Comparison of ENCODE assay signal across 8 mouse cellular contexts in the genomic region with DNA sequence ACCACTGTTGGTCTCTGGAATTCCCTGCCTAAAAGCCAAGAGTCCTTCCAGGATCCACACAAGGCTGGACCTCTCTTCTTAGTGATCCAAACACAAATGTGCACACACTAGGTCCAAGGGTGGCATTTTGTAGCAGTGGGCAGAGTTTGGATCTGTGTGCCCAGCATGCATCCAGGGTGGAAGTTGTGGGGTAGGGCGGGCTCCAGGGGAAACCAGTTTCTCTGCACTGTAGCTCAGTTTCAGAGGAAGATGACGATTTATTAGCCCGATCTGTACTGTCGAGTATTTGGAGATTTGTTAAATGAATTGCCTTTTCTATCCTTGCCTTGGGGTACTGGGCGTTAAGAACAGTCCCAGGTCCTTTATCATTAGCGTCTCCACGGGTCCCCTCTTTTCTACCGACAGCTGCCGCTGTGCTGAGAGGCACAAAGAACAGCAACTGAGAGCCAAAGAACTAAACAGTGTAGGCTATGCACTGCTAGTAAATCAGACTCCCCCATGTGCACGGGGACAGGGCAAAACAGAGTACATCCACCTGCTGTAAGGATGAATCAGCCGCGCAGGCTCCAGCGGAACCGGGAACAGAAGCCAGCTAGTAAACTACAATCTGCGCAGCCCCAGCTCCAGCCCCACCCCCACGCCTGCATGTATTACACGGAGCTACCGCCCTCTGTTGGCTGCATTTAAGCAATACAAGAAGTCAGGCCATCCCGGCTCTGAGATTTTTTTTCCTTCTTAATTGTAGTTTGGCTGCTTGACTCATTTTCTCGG. TPM values are rescaled to one million over a fixed set of nuclear protein-coding genes. Genes with fewer than 3 reads are reported as not detected.
A peak's percentile ranks its signal among the peaks of the same experiment; 100 is the strongest.
DNase-seq lines count a peak whose midpoint lies in the region; ATAC-seq lines count a peak whose summit lies in the region.

No protein-coding gene starts in this region.

- intact Hi-C loops in gastrocnemius, postnatal 36 days (cut with DNase I), result loop anchor here (2.0 kb wide), 1 partner anchor 64 kb away; a partner anchor contains a TSS
- intact Hi-C loops in left cerebral cortex, postnatal 25 days (cut with DNase I), result loop anchor here (1.0 kb wide), 2 partner anchors 65 to 87 kb away; no protein-coding TSS in a partner anchor

- H3K4me1 ChIP-seq in intestine, embryonic 16.5 days (ENCODE audit: control insufficient read depth, insufficient read depth, low read length), result peaks cover 3% of the 10 kb centered on the region; the same call in 1 of the 2 replicates
- H3K4me1 ChIP-seq in midbrain, embryonic 10.5 days, result peaks cover 26% of the 10 kb centered on the region

- H3K9ac ChIP-seq in intestine, embryonic 16.5 days (ENCODE audit: low read depth, low read length), result no peak overlapping the region

- H3K4me3 ChIP-seq in intestine, embryonic 16.5 days (ENCODE audit: low read length), result peak overlapping the region; percentile 34
- H3K4me3 ChIP-seq in midbrain, embryonic 10.5 days, result peak overlapping the region; percentile 48

- H3K4me2 ChIP-seq in intestine, embryonic 16.5 days (ENCODE audit: low read depth, low read length), result peak overlapping the region; percentile 51

- H3K9me3 ChIP-seq in intestine, embryonic 16.5 days (ENCODE audit: control insufficient read depth, low read length), result no peaks in the 10 kb centered on the region
- no peaks in the 10 kb centered on the region for H3K9me3 ChIP-seq in midbrain, embryonic 10.5 days (replicated peaks)

- DNase-seq in adrenal gland, adult 2 months, result peak; percentile 90
- DNase-seq in embryo, embryonic 11.5 days (ENCODE audit: low read depth, low spot score), result peak; percentile 78
- peak; percentile 72 to 80 for DNase-seq in gastrocnemius, postnatal 36 days
- peak; percentile 92 to 96 for DNase-seq in left cerebral cortex, postnatal 25 days (ENCODE audit: low spot score in 2 of 2)
- peak; percentile 79 for DNase-seq in midbrain, embryonic 10.5 days (ENCODE audit: low spot score)
- peak; percentile 89 to 91 for DNase-seq in right cerebral cortex, postnatal 36 days (ENCODE audit: low spot score in 2 of 2)

- H3K27me3 ChIP-seq in intestine, embryonic 16.5 days (replicated peaks; ENCODE audit: control insufficient read depth, insufficient read depth, low read length), result no peaks in the 10 kb centered on the region; the same call in 1 of the 2 replicates
- peaks cover 12% of the 10 kb centered on the region for H3K27me3 ChIP-seq in midbrain, embryonic 10.5 days (ENCODE audit: low read depth, poor library complexity, severe bottlenecking)

- H3K27ac ChIP-seq in intestine, embryonic 16.5 days (ENCODE audit: low read length), result no peak overlapping the region
- peak overlapping the region; percentile 79 for H3K27ac ChIP-seq in midbrain, embryonic 10.5 days (replicated peaks)

- H3K36me3 ChIP-seq in intestine, embryonic 16.5 days (ENCODE audit: control insufficient read depth, insufficient read depth, low read length), result no peaks in the 10 kb centered on the region
- H3K36me3 ChIP-seq in midbrain, embryonic 10.5 days, result peaks cover 54% of the 10 kb centered on the region

- ATAC-seq in intestine, embryonic 16.5 days, result peak; percentile 85
- ATAC-seq in inflammation-experienced regulatory T-cells, adult 6 months, result no peak

- WGBS in intestine, embryonic 16.5 days, result 8% methylated on average over 20 of the region's 20 CpGs
- WGBS in midbrain, embryonic 10.5 days, result 9% methylated on average over 20 of the region's 20 CpGs

RNA-seq across cellular contexts. Expression of a gene that starts 39.7 kb away (rescaled TPM):
- 10 to 100 TPM; 60.0 to 79.0 TPM for total RNA-seq in adrenal gland, adult 2 months (2021)
- 103 and 134 TPM in 2 replicates for polyA plus RNA-seq in adrenal gland, adult 2 months (2012; rRNA removed)
- 10 to 100 TPM; 63.1 to 68.1 TPM for total RNA-seq in gastrocnemius, postnatal 36 days (2021)
- 14.0 and 15.4 TPM in 2 replicates for polyA plus RNA-seq in intestine, embryonic 16.5 days (2015; fragmentation: Nextera tagmentation; extraction: Ambion mirVana)
- total RNA-seq in left cerebral cortex, postnatal 25 days (2021), result 100 to 1,000 TPM; 210 to 224 TPM
- 22.9 and 38.2 TPM in 2 replicates for polyA plus RNA-seq in midbrain, embryonic 10.5 days (2016; fragmentation: Nextera tagmentation; extraction: Ambion mirVana)
- 1 to 10 TPM; 2.4 to 5.3 (median 4.0) TPM for polyA plus RNA-seq in inflammation-experienced regulatory T-cells, adult 6 months (2017; shearing (Covaris generic))
